Mouse (Mus musculus) stomach, postnatal 0 days (tissue): ENCODE measurements around the gene Mogat2. TPM values are rescaled to one million over a fixed set of nuclear protein-coding genes. Genes with fewer than 3 reads are reported as not detected.

Experiments
- ATAC-seq: fragments of 200-750 bp; cut with Nextera tagmentation; 2 replicates; pipeline ENCODE4 v1.8.0; 2017; ENCODE audit not compliant: low FRiP score, low TSS enrichment
- DNase-seq: peaks from one replicate; pipeline ENCODE4 v3.0.0-alpha.2; 2016; ENCODE audit warnings: low spot score
- H3K27ac ChIP-seq: fragments of 300-500 bp; sonication (generic); replicated peaks from 2 replicates; pipeline ENCODE4 v1.5.1; 2014; ENCODE audit warnings: mild to moderate bottlenecking, control low read depth
- H3K27me3 ChIP-seq: fragments of 300-500 bp; sonication (generic); 2 replicates; pipeline ENCODE4 v1.6.1; 2014; ENCODE audit warnings: low read length; ENCODE audit not compliant: control insufficient read depth, insufficient read depth
- H3K36me3 ChIP-seq: fragments of 300-500 bp; sonication (generic); 2 replicates; pipeline ENCODE4 v1.6.1; 2014; ENCODE audit warnings: low read length, mixed read lengths; ENCODE audit not compliant: control insufficient read depth, insufficient read depth
- H3K4me1 ChIP-seq: fragments of 300-500 bp; sonication (generic); replicated peaks from 2 replicates; pipeline ENCODE4 v1.6.1; 2014; ENCODE audit warnings: antibody characterized with exemption; ENCODE audit not compliant: control insufficient read depth, insufficient read depth
- H3K4me2 ChIP-seq: fragments of 300-500 bp; sonication (generic); replicated peaks from 2 replicates; pipeline ENCODE4 v1.6.1; 2014; ENCODE audit warnings: low read depth, mild to moderate bottlenecking, control low read depth, moderate library complexity
- H3K4me3 ChIP-seq: fragments of 300-500 bp; sonication (generic); 2 replicates; pipeline ENCODE4 v1.5.1; 2014; ENCODE audit warnings: low read depth, low read length, control low read depth
- H3K9ac ChIP-seq: fragments of 300-500 bp; sonication (generic); 2 replicates; pipeline ENCODE4 v1.6.1; 2014; ENCODE audit warnings: mild to moderate bottlenecking, low read length, control low read depth, mixed read lengths
- H3K9me3 ChIP-seq: fragments of 300-500 bp; sonication (generic); 2 replicates; pipeline ENCODE4 v1.6.1; 2016; ENCODE audit warnings: low read length; ENCODE audit not compliant: control insufficient read depth
- CTCF ChIP-seq: IDR thresholded peaks from 2 replicates; pipeline ENCODE4 v1.5.1; 2016; ENCODE audit warnings: antibody characterized with exemption, low read depth, mild to moderate bottlenecking, moderate library complexity
- EP300 ChIP-seq: optimal IDR thresholded peaks from 2 replicates; pipeline ENCODE3; 2016; ENCODE audit warnings: antibody characterized with exemption
- WGBS: fragments of 180-500 bp; shearing (Covaris S2); extraction: QIAGEN DNeasy Blood & Tissue Kit; methylation state at CpG from one replicate; pipeline ENCODE4 v1.1.7; 2014; 5-methylcytosine and 5-hydroxymethylcytosine counted together
- polyA plus RNA-seq: library from polyadenylated mRNA; unstranded; fragments of >200 nt; fragmentation: Nextera tagmentation; extraction: Ambion mirVana; gene quantifications from 2 replicates; pipeline ENCODE4 v1.2.1, GENCODE M21; 2015

Gene Mogat2
- polyA plus RNA-seq, 1 experiment from 2014 or later: 9.4 TPM

GRCm38 (mm10) chr7:99264597-99264996, 26.2 kb upstream of the Mogat2 start:
- ATAC-seq: no peak
- Histone ChIP-seq H3K9me3 (no peaks in the 10 kb centered on the region), H3K27ac (no peak overlapping the region), H3K9ac (no peak overlapping the region), H3K27me3 (peaks cover 3% of the 10 kb centered on the region; the same call in 1 of the 2 replicates), H3K36me3 (no peaks in the 10 kb centered on the region), H3K4me2 (no peak overlapping the region), H3K4me3 (no peak overlapping the region), H3K4me1 (peaks cover 2% of the 10 kb centered on the region; the same call in 1 of the 2 replicates)
- no peak for DNase-seq
- TF ChIP-seq CTCF (no peak), EP300 (no peak)

- WGBS: 56% methylated on average over 4 of the region's 4 CpGs
- H3K4me1 ChIP-seq: no peaks in the 10 kb centered on the region
Measured at GRCm38 (mm10) chr7:99263509-99263908, 25.1 kb upstream of the Mogat2 start.

GRCm38 (mm10) chr7:99261900-99262299, 23.5 kb upstream of the Mogat2 start:
- no peaks in the 10 kb centered on the region for H3K4me1 ChIP-seq
- no peak overlapping the region for H3K27ac ChIP-seq
- no peaks in the 10 kb centered on the region for H3K9me3 ChIP-seq
- 53% methylated on average over 3 of the region's 3 CpGs for WGBS
- H3K4me2 ChIP-seq: no peak overlapping the region
- H3K4me3 ChIP-seq: no peak overlapping the region
- ATAC-seq (no peak), DNase-seq (no peak)
- TF ChIP-seq CTCF (peak; percentile 44), EP300 (no peak)
- H3K9ac ChIP-seq: no peak overlapping the region
- no peaks in the 10 kb centered on the region for H3K27me3 ChIP-seq
- no peaks in the 10 kb centered on the region for H3K36me3 ChIP-seq

More at GRCm38 (mm10) chr7:99263509-99263908, 25.1 kb upstream of the Mogat2 start:
- Histone ChIP-seq H3K27me3 (no peaks in the 10 kb centered on the region; the same call in 1 of the 2 replicates), H3K36me3 (no peaks in the 10 kb centered on the region), H3K9ac (no peak overlapping the region), H3K27ac (no peak overlapping the region), H3K9me3 (no peaks in the 10 kb centered on the region), H3K4me3 (no peak overlapping the region), H3K4me2 (no peak overlapping the region)
- ATAC-seq (no peak), DNase-seq (no peak)
- no peak for TF ChIP-seq EP300
- TF ChIP-seq CTCF: no peak

GRCm38 (mm10) chr7:99255006-99255405, 16.6 kb upstream of the Mogat2 start:
- Histone ChIP-seq H3K4me1 (no peaks in the 10 kb centered on the region), H3K4me2 (no peak overlapping the region), H3K9me3 (no peaks in the 10 kb centered on the region), H3K27ac (no peak overlapping the region), H3K9ac (no peak overlapping the region), H3K4me3 (no peak overlapping the region), H3K27me3 (no peaks in the 10 kb centered on the region), H3K36me3 (no peaks in the 10 kb centered on the region)
- DNase-seq (no peak), ATAC-seq (no peak)
- WGBS: 83% methylated on average over 7 of the region's 7 CpGs
- no peak for TF ChIP-seq CTCF
- no peak for TF ChIP-seq EP300

- Histone ChIP-seq H3K4me2 (no peak overlapping the region), H3K4me3 (no peak overlapping the region), H3K4me1 (no peaks in the 10 kb centered on the region), H3K27ac (no peak overlapping the region), H3K36me3 (no peaks in the 10 kb centered on the region), H3K27me3 (no peaks in the 10 kb centered on the region), H3K9me3 (no peaks in the 10 kb centered on the region), H3K9ac (no peak overlapping the region)
- no peak for ATAC-seq
- WGBS: 33% methylated on average over 9 of the region's 9 CpGs
- no peak for DNase-seq
- no peak for TF ChIP-seq EP300
Measured at GRCm38 (mm10) chr7:99250386-99250785, 12.0 kb upstream of the Mogat2 start.

GRCm38 (mm10) chr7:99249582-99249911, 11.1 kb upstream of the Mogat2 start:
- WGBS: 3% methylated on average over 10 of the region's 10 CpGs
- peak; percentile 44 for DNase-seq
- H3K4me1 ChIP-seq: no peaks in the 10 kb centered on the region
- no peaks in the 10 kb centered on the region for H3K9me3 ChIP-seq
- H3K9ac ChIP-seq: no peak overlapping the region
- H3K4me2 ChIP-seq: peak overlapping the region; percentile 57
- TF ChIP-seq CTCF (peak; percentile 94), EP300 (no peak)
- H3K4me3 ChIP-seq: peak overlapping the region; percentile 36; the same call in 1 of the 2 replicates
- no peaks in the 10 kb centered on the region for H3K36me3 ChIP-seq
- peak; percentile 59; the same call in 1 of the 2 replicates for ATAC-seq
- no peak overlapping the region for H3K27ac ChIP-seq
- H3K27me3 ChIP-seq: no peaks in the 10 kb centered on the region
